Mouse (Mus musculus) urinary bladder, adult 18-20 months (tissue): ENCODE measurements at regions not wholly inside any gene's neighbourhood (a gene's known extent, or its start where the extent isn't known, plus 50 kb on each side); places are given as distances from the start of the nearest gene placed in this dataset.

ENCODE experiments used
- DNase-seq, 2 experiments: peaks; one replicate each; pipeline ENCODE4 v3.0.0; 2022; ENCODE audit warnings: low spot score in 2 of 2, mixed read lengths in 2 of 2

DNA sequence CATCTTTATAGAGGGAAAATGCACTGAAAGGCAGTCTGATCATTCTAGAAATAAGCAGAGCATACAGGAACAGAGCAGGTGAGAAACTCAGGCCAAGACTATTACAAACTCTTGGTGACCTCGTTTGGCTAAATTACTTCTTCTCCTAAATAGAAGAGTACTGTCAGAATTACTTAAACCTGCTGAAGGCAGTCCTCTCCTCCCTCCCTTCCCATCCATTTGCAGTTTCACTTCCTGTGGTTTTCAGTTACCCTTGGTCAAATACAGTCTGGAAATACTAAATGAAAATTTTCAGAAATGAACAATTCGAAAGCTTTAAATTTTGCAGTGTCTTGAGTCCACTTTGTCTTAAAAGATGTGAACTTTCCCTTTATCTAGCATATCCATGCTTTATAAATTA is 135.8 kb downstream of the Rnd3 start:
- no peak for DNase-seq

DNA sequence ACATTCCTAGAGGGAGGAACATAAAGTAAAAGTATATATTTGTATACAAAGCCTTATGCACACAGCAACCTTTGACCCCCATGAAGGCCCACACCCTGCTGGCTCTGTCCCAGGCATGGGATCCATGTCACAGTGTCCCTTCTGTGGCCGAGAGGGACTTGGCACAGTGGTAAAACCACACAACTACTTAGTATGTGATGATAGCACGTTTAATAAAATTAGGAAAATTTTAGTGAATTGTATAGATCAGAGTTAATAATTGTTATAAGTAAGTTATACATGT is 140.7 kb downstream of the Rnd3 start:
- DNase-seq, result no peak

DNA sequence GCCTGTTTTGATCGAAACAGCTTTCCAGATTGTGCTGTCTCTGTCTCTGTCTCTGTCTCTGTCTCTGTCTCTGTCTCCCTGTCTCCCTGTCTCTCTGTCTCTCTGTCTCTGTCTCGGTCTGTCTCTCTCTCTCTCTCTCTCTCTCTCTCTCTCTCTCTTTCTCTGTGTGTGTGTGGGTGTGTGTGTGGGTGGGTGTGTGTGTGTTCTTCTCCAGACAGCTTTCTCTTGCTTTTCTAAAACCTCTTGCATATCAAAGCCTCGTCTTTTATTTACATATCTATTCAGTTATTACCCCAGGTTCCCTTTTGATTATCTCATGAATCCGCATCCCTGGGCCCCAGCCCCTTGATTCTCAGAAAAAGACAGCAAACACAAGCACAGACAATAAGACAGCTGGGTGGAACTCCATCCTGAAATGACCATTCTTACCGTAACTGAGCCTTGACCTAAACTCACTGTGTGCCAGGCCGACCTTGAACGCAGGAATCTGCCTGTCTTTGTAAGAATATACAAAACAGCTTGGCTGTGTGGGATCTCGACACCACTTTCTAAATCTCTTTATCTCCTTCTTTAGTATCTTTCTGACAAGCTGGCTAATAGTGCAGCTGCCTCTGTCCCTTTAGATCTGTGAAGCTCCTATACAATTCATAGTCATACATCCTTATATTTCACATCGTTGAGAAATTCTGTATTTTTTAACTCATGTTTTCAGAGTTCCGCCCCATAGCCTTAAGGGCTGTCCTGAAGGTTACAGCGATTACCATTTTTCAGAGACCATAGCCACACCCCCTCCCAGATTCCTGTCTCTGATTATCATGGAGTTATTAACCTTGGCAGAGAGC is 141.3 kb downstream of the Rnd3 start:
- no peak for DNase-seq

DNA sequence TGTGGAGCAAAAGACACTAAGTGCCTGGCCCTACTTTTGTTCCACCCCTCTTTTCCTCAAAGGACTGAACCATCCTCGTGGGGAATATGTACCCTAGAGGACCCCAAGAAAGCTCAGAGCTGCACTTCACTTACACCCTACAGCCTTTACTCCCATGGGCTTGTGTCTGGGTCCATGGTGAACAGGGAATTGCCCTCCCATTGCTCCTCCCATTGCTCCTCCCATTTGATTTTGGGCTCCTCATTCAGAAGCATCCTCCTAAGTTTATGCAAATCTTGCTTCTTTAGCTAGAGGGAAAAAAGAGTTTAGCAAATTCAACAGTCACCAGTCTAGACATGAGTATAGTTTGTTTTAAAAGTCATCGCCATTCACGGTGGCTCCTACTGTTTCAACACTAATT is 142.1 kb downstream of the Rnd3 start:
- no peak for DNase-seq

DNA sequence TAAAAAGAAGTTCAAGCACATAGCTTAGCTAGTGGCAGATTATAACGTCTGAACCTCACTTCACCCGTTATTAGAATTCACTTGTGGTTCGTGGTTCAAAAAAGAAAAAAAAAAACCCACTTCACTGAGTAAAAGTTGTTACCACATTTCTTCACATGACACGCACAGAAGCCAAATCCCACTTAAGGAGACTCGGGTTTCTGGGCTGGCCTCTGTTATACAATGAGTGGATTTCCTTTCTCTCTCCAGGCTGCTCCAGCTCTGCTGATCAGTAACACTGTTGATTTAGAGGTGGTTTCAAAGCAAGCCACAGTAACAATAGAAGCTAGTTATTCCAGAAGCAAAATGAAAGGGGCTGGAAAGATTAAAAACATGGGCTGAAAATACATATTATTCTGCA is 147.4 kb downstream of the Rnd3 start:
- DNase-seq, result no peak

DNA sequence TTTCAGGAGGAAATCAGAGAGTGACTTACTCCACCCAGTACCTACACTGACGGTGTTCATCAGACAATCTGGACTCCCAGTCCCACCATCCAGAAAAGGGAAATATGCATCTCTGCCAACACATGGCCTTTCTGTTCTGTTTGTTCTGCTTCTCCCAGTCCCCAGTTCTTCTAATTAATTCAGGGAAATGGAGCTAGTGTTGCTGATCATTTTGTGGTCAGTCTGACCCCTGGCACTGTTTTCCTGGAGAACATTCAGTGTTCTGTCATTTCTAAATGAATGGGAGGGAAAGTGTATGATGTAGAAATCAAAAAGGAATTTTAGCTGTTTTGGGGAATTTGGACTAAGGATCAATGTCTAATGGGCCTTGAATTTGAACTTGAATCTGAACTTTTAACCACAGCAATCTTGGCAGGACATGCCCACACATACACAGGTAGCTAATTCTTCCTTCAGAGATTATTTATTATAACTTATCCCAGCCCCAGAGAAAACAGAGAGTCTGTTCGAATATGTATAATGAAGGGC is 165.0 kb downstream of the Rnd3 start:
- no peak for DNase-seq

DNA sequence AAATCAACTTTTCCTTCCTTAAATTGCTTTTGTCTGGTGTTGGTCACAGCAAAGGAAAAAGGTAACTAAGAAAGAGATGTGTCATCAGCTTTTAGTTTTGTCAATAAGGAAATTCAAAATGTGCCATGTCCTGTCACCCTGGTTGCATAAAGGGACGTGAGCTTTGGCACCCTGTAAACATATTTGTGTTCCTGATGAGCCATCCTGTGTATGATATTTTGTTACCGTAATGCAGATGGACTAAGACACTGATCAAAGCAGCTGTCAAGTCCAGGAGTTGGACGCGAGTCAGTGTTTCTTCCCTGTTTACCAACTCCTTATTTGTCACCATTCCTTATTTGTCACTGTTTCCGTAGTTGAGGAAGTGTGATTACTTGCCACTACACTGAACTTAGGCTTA is 166.3 kb downstream of the Rnd3 start:
- no peak for DNase-seq

DNA sequence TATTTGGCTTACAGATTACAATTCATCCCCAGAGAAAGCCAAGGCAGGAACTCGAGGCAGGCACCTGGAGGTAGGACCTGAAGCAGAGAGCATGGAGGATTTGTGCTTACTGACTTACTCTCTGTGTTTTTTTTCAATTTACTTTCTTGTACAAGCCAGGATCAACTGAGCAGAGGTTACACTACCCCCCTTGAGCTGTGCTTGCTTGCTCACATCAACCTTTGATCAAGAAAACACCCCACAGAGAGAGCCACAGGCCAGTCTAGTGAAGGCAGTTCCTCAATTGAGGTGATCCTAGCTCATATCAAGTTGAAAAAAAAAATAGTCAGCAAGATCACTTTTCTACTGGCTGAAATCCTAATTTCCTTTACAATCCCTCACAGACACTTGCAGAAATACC is 170.6 kb downstream of the Rnd3 start:
- DNase-seq, result no peak

DNA sequence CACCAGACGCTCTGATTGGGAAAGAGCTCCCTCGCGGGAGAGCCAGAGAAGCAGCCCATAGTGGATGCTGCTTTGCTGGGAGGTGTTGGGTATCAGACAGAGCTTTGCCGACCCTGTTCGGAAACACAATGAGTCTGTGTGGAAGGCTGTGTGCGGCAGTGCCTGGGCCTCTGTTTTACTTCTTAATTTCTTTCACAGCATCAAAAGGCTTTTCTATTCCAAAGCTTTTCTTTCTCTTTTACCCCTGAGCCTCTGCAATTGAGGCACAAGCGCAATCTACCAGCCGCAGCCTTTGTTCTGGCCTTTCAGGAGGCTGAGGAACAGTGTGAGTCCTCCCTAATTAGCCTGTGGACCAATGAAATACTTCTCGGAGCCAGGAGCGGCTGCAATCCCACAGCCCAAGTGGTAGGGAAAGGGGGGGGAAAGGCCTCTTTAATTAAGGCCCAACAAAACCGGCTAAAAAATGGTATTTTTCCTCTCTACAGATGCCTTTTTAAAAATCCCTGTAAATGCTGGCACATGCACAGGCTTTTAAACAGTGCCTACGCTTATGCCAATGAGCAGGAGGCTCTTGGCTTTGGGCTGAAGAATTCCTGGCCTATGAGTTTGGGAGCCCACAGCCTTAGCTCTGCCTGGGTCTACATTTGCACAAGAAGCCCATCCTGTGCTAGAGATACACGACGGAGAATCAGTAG is 177.6 kb downstream of the Rnd3 start:
- DNase-seq, result no peak

DNA sequence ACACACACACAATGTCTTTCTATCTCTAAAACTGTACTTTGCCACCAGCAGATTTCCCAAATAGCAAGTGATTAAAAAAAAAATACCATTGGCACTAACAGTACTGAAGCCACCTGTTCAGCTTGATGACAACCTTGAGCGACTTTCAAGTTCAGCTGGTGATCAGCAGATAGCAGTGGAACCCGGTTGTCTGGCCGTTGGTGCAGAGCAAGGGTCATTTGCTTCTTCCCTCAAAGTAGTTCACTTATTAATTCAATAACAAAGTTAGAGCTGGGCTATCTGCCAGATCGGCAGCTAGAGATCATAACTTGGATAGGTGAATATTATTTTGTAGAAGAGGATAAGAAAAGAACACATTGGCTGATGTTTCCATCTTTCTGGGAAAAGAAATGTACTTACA is 180.5 kb downstream of the Rnd3 start:
- DNase-seq, result no peak

DNA sequence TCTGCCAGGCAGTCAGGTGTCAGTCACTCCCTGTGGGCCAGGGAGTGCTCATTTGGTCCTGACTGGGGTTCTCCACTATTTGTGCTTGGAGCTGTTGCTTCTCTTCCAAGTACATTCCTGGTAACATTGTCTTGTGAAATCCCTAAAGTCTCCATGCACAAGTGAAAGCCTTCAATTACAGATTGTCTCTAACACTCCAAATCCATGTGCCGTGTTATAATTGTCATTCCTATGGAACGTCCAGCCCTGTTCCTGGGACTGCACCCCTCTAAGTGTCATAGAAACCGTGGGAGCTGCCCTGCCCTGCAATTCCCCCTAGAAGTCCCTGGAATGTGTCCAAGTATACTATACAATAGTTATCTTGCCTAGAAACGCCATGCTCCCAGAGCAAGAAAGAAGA is 181.1 kb downstream of the Rnd3 start:
- DNase-seq, result no peak

DNA sequence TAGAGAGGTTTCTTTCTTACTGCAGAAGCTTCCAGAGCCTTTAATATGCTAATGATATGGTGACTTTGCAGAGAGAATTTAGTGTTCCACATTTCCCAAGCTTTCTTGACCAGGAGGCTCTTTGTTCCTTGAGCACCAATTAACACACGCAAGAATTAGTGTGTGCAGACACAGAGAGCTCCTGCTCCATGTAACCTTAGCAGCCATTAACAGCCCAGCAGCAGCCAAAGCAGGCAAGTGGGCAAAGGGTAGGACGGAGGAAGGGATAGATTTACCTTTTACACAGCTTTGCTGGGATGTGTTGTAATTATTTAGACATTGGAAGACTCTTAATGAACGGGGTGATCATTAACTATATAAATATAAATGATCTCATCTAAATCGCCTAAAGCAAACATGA is 181.8 kb downstream of the Rnd3 start:
- no peak for DNase-seq

DNA sequence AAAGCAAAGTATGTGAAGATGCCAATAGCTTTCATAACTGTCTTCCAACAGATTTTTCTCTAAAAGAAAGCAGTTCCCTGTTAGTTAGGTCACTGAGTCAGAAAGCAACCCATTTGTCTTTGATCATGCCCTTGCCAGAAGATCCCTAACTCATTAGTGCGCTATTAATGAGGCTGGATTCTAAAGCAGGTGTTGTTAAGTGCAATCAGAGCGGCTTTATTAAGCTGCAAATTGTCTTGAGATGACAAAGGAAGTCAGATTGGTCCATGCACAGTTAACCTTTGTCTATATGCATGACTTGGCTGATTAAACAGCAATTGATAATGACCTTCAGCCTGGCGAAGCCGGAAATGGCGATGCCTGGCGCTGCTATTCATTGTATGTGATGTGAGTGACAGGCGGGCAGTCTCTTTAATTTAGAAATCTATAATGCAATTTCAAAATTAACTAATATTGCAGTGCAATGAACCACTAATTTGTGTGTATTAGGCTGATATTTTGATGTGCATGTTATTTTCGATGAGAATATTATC is 183.4 kb downstream of the Rnd3 start:
- no peak for DNase-seq

DNA sequence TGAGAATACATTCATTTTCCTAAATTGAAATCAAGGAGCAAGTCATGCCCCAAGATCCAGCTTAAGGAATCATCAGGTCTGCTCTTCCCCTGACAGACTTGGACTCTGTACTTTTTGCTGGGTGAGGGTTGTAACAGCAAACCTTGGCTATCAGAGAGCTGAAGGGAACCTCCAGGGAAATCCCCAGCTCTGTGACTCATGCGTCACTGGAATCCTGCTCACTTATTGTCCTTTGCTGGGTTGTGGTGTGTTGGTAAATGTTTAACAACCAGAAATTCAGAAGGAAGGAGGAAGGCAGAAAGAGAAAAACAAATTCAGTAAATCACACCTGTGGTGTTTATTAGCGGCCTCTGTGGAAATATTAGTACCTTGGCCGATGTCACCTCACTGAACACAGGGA is 184.8 kb downstream of the Rnd3 start:
- DNase-seq, result no peak

DNA sequence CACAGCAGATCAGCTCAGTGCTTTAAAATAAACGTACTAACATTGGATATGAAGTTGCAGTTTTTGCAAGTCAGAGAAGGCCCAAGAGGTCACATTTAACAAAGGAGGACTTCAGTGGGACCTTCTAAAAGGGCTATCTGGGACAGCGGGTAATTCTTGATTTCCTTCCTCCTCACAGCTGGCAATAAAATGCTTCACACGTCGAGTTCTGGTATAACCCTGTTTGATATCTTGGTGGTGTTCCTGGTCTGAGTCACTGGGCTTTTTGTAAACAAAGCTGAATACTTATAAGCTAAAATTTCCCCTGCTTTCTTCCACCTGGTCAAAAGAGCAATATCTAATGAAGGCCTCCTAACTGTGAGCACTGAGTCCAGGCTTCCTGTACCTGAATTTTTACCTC is 187.9 kb downstream of the Rnd3 start:
- no peak for DNase-seq

DNA sequence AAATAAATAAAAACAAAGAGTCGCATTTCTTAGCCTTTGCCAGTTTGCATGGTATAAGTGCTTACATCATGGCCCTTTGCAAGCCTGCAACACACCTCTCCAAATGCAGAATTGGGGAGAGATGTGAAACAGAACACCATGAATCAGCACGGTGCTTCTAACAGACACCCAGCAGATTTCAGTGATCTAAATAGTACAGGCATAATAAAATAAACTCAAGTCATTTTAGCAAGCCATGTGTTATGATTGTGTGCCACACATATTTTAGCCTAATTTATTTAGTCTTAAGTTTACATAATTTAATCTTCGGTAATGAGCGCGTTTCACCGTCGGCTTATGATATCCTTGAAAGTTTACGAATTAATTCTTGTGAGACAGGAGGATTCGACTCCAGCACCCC is 189.6 kb downstream of the Rnd3 start:
- no peak for DNase-seq

DNA sequence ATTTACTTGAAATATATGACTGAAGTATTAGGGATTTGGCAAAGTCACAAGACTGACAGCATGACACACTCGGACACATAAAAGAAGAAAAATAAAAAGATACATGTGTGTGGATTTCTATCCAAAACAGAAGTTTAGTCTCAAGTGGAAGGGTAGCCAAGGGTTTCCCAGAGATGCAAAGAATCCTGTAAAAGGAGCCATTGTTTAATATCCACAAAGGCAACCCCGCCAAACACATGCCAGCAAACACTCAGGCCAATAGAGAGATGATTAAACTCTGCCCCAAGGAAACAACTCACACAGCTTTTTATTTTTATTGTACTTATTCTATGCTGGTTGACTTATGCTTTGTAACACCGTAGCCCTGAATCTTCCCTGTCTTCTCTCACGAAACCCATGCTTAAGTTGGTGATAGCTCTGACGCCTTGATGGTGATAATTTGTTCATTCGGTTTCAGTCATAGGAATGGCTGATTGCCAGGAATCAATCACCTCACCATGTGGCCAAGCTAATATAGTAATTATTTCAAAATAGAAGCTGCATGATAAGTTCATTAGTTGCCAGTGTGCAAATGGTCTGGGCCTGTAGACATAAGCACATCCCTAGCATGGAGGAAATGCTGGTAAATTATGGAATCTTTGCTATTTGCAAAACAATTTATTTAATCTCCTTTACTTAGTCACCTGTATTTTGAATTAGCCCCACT is 194.4 kb downstream of the Rnd3 start:
- DNase-seq, result no peak

DNA sequence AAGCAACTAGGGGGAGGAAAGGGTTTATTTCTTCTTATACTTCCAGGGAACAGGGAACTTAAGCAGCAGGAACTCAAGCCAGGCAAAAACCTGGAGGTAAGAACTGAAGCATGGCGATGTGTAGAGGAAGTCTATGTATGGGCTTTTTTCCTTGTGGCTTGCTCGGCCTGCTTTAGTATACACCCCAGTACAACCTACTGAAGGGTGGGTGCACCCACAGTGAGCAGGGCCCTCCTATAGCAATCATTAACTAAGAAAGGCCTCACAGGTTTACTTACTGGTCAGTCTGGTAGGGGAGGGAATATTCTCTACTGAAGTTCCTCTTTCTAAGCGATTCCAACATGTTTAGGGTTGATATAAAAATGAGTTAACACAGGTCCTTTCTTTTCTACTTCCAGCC is 197.9 kb downstream of the Rnd3 start:
- no peak for DNase-seq

DNA sequence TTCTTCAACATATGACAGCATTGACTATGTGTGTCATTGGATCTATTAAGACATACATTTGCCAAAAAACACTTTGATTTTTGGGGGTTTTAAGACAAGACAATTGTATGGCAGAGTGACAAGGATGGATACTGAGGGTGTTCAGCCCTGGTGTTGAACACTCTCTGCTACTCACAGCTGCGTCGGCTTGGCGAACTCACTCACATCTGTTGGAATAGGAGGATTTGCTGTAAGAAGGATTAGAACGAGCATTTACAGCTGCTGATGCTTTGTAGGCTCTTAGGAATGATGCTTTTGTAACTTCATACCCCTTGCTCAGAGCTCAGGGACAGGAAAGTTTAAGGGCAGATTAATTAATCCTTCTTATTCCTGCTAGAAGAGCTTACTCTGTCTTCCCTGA is 199.2 kb downstream of the Rnd3 start:
- DNase-seq, result no peak

DNA sequence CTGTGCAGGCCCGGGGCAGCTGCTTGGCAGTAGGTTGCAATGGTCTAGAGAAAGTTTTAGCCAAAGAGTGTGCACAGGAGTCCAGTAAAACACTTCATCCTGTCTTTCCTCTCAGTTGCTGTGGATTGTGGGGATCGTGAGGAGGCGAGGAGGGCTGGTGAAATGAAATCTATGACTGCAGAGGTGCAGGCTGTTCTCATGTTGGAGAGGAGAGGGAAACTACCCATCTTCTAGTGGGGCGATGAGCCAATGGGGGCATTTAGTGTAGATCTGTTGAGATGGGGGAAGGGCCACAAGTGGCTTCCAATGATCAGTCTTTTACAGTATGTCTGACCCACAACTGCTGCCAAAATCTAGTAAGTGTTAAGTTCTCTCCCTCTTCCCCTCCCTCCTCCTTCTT is 203.4 kb downstream of the Rnd3 start:
- no peak for DNase-seq

DNA sequence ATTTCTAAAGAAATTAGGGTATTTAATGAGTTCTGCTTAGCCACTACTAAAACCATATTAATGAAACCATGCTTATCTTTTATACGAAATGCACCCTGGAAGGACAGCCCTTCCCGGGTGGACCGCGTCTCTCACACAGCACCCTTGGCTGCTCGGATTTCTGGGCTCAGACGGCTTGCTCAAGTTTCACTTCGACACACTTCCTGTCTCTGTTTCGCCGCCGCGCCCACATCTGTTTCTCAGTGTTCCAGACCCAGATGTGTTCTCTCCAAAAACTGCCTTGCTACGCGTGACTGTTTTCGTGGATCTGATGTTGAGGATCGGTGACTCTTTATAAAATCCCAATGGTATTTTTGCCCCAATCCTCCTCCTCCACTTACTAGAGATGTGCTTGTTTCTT is 205.7 kb downstream of the Rnd3 start:
- DNase-seq, result peak in 1 of 2 experiments; percentile 22

DNA sequence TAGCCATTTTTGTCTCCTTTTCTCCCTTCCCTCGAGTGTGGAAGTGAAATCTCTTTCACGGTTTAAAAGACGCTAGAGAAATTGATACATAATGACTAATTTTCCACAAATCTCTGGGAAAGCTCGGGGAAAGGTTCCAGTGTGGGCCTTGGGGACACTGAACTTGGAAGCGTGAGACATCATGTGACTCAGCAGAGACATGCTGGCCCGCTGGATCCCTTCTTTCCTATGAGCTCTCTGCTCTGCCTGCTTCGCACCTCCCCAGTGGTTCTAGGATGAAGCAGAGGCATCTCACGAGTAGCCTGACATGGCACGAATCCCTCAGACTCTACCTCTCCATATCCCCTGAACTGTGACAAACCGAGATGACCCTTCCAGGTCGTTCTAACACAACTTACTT is 206.2 kb downstream of the Rnd3 start:
- no peak for DNase-seq

DNA sequence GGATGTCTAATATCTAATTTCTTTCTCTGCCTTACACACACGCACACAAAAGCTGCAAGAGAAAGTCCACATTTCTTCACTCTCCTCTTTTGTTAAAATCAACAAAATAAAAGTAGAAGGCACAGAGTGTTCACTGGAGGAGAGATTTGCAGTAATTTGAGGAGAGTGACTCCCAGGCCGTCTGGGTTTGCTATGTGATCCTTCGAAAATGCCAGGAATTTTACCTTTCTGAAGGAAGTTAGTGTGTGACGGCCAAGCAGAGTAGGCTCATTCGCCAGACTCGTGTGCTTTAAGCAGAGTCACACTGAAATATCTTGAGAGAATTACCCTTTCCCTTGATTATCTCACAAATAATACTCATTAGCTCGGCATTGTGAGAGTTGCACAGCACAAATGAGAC is 216.0 kb downstream of the Rnd3 start:
- no peak for DNase-seq
